Mouse (Mus musculus): ENCODE data around the gene Tvp23a. TPM values are rescaled to one million over a fixed set of nuclear protein-coding genes. Genes with fewer than 3 reads are reported as not detected.

Gene Tvp23a
- polyA plus RNA-seq, 1 experiment from 2014 or later, result 44.3 TPM

DNA sequence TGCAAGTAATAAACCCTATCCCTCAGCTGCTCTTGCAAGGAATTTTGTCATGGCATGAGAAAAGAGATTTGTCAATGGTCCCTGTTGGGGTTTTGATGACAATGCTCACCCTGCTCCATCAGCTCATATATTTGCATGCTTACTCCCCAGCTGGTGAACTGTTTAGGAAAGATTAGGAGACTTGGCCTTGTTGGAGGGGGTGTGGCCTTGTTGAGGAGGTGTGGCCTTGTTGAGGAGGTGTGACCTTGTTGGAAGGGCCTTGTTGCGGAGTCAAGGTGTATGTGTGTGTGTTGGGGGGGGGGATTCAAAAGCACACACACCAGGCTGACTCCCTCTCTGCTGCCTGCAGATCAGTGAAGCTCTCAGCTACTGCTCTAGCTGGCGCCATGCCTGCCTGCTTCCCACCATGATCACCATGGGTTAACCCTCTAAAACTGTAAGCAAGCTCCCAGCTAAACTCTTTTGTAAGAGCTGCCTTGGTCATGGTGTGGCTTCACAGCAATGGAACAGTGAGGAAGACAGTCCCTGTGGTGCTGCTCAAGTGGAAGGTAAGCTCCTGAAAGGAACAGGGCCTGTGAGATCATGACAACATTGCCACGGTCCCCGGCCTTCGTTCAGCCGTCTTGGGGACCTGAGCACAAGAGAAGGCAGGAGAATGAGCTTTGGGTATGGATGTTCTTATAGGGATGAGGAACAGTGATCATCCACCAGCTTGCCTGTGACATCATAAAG, 58.4 kb downstream of the Tvp23a start:
- Histone ChIP-seq H3K36me3 (replicated peaks; ENCODE audit: control insufficient read depth, insufficient read depth) (no peaks in the 10 kb centered on the region), H3K4me2 (replicated peaks) (no peak overlapping the region)

GRCm38 (mm10) chr16:10385261-10385660, 61.9 kb downstream of the Tvp23a start:
- H3K4me2 ChIP-seq (replicated peaks), result no peak overlapping the region
- H3K36me3 ChIP-seq (replicated peaks; ENCODE audit: control insufficient read depth, insufficient read depth), result no peaks in the 10 kb centered on the region
- ATAC-seq (ENCODE audit: low FRiP score), result no peak
- H3K27ac ChIP-seq, result no peak overlapping the region
- H3K9me3 ChIP-seq (ENCODE audit: control insufficient read depth, low read length), result no peaks in the 10 kb centered on the region
- no peaks in the 10 kb centered on the region; the same call in 1 of the 2 replicates for H3K27me3 ChIP-seq (ENCODE audit: control insufficient read depth, insufficient read depth, low read length)
- H3K9ac ChIP-seq, result no peak overlapping the region
- DNase-seq (ENCODE audit: low spot score), result no peak
- H3K4me3 ChIP-seq (replicated peaks; ENCODE audit: low read length), result no peak overlapping the region
- no peaks in the 10 kb centered on the region for H3K4me1 ChIP-seq (replicated peaks; ENCODE audit: control insufficient read depth, insufficient read depth, low read length)
- 81% methylated on average over 12 of the region's 12 CpGs for WGBS

More for the DNA sequence above, 58.4 kb downstream of the Tvp23a start:
- ATAC-seq (ENCODE audit: low FRiP score) (no peak), DNase-seq (ENCODE audit: low spot score) (no peak)
- no peak overlapping the region for H3K27ac ChIP-seq
- no peaks in the 10 kb centered on the region for H3K9me3 ChIP-seq (ENCODE audit: control insufficient read depth, low read length)
- 92% methylated on average over 6 of the region's 6 CpGs for WGBS
- no peaks in the 10 kb centered on the region; the same call in 1 of the 2 replicates for H3K27me3 ChIP-seq (ENCODE audit: control insufficient read depth, insufficient read depth, low read length)
- H3K4me1 ChIP-seq (replicated peaks; ENCODE audit: control insufficient read depth, insufficient read depth, low read length), result no peaks in the 10 kb centered on the region
- no peak overlapping the region for H3K4me3 ChIP-seq (replicated peaks; ENCODE audit: low read length)
- no peak overlapping the region for H3K9ac ChIP-seq

GRCm38 (mm10) chr16:10384544-10384943, 62.6 kb downstream of the Tvp23a start:
- no peak overlapping the region for H3K4me3 ChIP-seq (replicated peaks; ENCODE audit: low read length)
- 65% methylated on average over 3 of the region's 3 CpGs for WGBS
- no peak overlapping the region for H3K9ac ChIP-seq
- H3K4me1 ChIP-seq (replicated peaks; ENCODE audit: control insufficient read depth, insufficient read depth, low read length), result no peaks in the 10 kb centered on the region
- no peak overlapping the region for H3K4me2 ChIP-seq (replicated peaks)
- no peaks in the 10 kb centered on the region for H3K36me3 ChIP-seq (replicated peaks; ENCODE audit: control insufficient read depth, insufficient read depth)
- no peaks in the 10 kb centered on the region for H3K9me3 ChIP-seq (ENCODE audit: control insufficient read depth, low read length)
- H3K27me3 ChIP-seq (ENCODE audit: control insufficient read depth, insufficient read depth, low read length), result no peaks in the 10 kb centered on the region; the same call in 1 of the 2 replicates
- no peak for DNase-seq (ENCODE audit: low spot score)
- no peak for ATAC-seq (ENCODE audit: low FRiP score)
- no peak overlapping the region for H3K27ac ChIP-seq

DNA sequence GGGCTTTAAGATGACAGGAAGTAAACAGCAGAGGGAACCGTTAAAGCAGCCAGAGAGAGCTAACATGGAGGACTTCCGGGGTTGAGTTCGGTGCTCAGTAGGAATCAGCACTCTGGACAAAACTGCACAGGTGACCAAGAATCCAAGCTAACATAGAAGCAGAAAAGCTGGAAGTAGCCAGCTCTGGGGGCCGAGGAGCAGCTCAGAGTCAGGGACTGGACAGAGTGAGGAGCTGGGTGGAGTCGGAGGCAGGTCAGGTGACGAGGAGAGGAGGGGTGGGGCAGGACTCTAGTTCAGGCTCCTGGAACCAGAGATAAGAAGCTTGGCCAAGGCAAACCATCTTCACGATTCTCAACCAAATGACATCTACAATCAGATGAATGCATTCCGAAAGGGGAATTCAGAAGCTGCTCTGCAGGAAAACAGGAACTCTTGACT, 63.1 kb downstream of the Tvp23a start:
- Histone ChIP-seq H3K27me3 (ENCODE audit: control insufficient read depth, insufficient read depth, low read length) (no peaks in the 10 kb centered on the region; the same call in 1 of the 2 replicates), H3K9ac (no peak overlapping the region), H3K4me3 (replicated peaks; ENCODE audit: low read length) (no peak overlapping the region), H3K27ac (no peak overlapping the region), H3K36me3 (replicated peaks; ENCODE audit: control insufficient read depth, insufficient read depth) (no peaks in the 10 kb centered on the region), H3K4me1 (replicated peaks; ENCODE audit: control insufficient read depth, insufficient read depth, low read length) (no peaks in the 10 kb centered on the region), H3K4me2 (replicated peaks) (no peak overlapping the region), H3K9me3 (ENCODE audit: control insufficient read depth, low read length) (no peaks in the 10 kb centered on the region)
- ATAC-seq (ENCODE audit: low FRiP score), result no peak
- 45% methylated on average over 8 of the region's 8 CpGs for WGBS
- DNase-seq (ENCODE audit: low spot score), result no peak

DNA sequence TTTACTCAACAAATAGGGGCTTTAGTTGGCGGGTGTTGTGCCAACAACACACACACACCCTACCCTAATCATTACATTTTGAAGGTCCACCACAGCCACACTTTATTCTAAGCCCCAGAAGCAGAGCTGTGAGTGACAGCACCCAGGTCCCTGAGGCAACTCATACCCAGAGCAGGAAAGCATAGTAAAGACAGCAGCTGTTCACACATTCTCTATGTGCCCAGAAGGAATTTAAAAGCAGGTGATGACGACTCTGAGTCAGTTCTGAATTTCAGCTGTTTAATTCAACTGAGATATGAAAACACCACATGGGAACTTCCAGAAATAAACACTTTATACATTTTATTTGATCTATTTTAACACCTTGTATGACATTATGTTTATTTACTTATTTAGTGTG, 67.6 kb downstream of the Tvp23a start:
- Histone ChIP-seq H3K9me3 (ENCODE audit: control insufficient read depth, low read length) (no peaks in the 10 kb centered on the region), H3K27me3 (ENCODE audit: control insufficient read depth, insufficient read depth, low read length) (no peaks in the 10 kb centered on the region), H3K4me1 (replicated peaks; ENCODE audit: control insufficient read depth, insufficient read depth, low read length) (peaks cover 6% of the 10 kb centered on the region; the same call in 1 of the 2 replicates), H3K4me3 (replicated peaks; ENCODE audit: low read length) (no peak overlapping the region), H3K36me3 (replicated peaks; ENCODE audit: control insufficient read depth, insufficient read depth) (no peaks in the 10 kb centered on the region), H3K9ac (no peak overlapping the region), H3K4me2 (replicated peaks) (no peak overlapping the region), H3K27ac (no peak overlapping the region)
- DNase-seq (ENCODE audit: low spot score), result no peak
- no peak for ATAC-seq (ENCODE audit: low FRiP score)
- WGBS, result 80% methylated on average over 2 of the region's 2 CpGs

DNA sequence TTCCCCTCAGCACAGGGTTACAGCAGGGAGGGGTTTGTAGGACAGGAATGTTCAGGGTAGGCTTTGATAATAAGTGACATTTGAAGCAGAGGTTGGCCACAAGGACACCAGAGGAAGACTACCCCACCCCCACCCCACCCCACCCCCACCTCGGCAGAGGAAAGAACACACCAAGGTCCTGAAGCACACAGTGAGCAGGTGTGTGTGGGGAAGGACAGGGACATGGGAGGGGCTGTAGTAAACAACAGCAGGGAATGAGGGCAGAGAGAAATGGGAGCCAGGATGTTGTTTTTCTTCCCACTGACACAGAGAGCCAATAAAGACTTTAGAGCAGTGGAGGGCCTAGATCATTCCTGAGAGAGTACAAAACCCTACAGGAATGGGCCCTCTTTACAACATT, 69.9 kb downstream of the Tvp23a start:
- Histone ChIP-seq H3K9ac (no peak overlapping the region), H3K4me3 (replicated peaks; ENCODE audit: low read length) (no peak overlapping the region), H3K9me3 (ENCODE audit: control insufficient read depth, low read length) (no peaks in the 10 kb centered on the region), H3K4me1 (replicated peaks; ENCODE audit: control insufficient read depth, insufficient read depth, low read length) (peaks cover 10% of the 10 kb centered on the region; the same call in 1 of the 2 replicates), H3K27me3 (ENCODE audit: control insufficient read depth, insufficient read depth, low read length) (no peaks in the 10 kb centered on the region), H3K36me3 (replicated peaks; ENCODE audit: control insufficient read depth, insufficient read depth) (no peaks in the 10 kb centered on the region), H3K4me2 (replicated peaks) (no peak overlapping the region), H3K27ac (no peak overlapping the region)
- DNase-seq (ENCODE audit: low spot score) (no peak), ATAC-seq (ENCODE audit: low FRiP score) (no peak)
- 67% methylated on average over 1 of the region's 1 CpGs for WGBS

DNA sequence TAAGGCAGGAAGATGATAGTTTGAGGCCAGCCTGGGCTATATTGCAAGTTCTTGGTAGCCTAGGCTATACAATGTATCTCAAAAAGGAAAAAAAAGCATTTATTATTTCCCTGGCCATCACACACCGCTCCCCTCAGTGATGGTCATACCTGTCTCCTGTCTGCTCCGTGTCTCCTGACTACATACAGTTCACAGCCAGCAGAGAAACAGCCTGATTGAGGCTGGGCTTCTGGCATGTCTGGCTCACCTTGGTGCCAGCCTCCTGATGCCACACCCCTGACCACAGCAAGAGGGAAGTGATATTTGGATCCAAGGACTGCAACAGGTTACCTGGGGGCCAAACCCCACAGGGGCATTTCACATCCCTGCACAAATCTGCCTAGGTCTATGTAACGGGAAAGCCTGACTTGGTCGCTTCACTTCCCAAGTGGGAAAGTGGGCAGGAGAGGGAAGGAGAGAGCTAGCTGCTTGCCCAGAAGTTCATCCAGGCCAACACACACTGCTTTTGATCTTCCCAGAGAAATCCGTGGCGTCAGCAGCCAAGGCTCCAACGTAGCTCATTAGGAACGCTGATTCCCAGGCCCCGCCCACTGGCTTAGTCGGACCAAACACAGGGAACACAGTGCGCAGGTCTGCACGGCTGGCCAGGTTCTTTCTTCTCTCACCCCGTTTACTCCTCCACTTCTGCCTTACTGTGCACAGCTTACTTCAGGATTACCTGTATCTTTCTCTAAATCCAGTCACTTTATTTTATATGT, 72.7 kb downstream of the Tvp23a start:
- Histone ChIP-seq H3K4me2 (replicated peaks) (peak overlapping the region; percentile 45), H3K36me3 (replicated peaks; ENCODE audit: control insufficient read depth, insufficient read depth) (no peaks in the 10 kb centered on the region), H3K4me1 (replicated peaks; ENCODE audit: control insufficient read depth, insufficient read depth, low read length) (peaks cover 12% of the 10 kb centered on the region; the same call in 1 of the 2 replicates), H3K27me3 (ENCODE audit: control insufficient read depth, insufficient read depth, low read length) (no peaks in the 10 kb centered on the region), H3K9me3 (ENCODE audit: control insufficient read depth, low read length) (no peaks in the 10 kb centered on the region), H3K9ac (peak overlapping the region; percentile 28; the same call in 1 of the 2 replicates), H3K4me3 (replicated peaks; ENCODE audit: low read length) (peak overlapping the region; percentile 5; the same call in 1 of the 2 replicates), H3K27ac (no peak overlapping the region)
- WGBS, result 23% methylated on average over 13 of the region's 13 CpGs
- DNase-seq (ENCODE audit: low spot score), result peak; percentile 74
- ATAC-seq (ENCODE audit: low FRiP score), result peak; percentile 85

DNA sequence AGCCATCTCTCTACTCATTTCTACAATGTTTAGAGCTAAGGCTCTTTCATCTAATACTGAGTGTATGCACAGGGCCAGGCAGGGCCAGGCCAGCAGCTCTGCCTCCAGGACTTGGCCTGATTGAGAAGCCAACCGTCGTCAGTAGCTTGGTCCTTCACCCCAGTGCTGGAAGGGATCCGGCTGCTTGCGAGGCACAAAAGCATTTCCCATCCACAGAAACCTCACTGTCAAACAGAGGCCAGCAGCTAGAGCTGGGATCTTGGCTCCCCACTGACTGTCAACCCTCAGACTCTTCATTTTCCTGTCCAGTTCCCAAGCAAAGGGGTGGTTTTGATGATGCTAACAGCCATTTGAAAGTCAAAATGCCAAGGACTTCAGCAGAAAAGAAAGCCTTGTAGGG, 74.8 kb downstream of the Tvp23a start:
- no peak overlapping the region for H3K27ac ChIP-seq
- H3K36me3 ChIP-seq (replicated peaks; ENCODE audit: control insufficient read depth, insufficient read depth), result no peaks in the 10 kb centered on the region
- ATAC-seq (ENCODE audit: low FRiP score) (no peak), DNase-seq (ENCODE audit: low spot score) (no peak)
- no peak overlapping the region for H3K9ac ChIP-seq
- H3K9me3 ChIP-seq (ENCODE audit: control insufficient read depth, low read length), result no peaks in the 10 kb centered on the region
- whole genome bisulfite sequencing, result 74% methylated on average over 4 of the region's 4 CpGs
- H3K27me3 ChIP-seq (ENCODE audit: control insufficient read depth, insufficient read depth, low read length), result no peaks in the 10 kb centered on the region
- H3K4me3 ChIP-seq (replicated peaks; ENCODE audit: low read length), result no peak overlapping the region
- peaks cover 16% of the 10 kb centered on the region; the same call in 1 of the 2 replicates for H3K4me1 ChIP-seq (replicated peaks; ENCODE audit: control insufficient read depth, insufficient read depth, low read length)
- H3K4me2 ChIP-seq (replicated peaks), result no peak overlapping the region

Data from hindbrain, embryonic 14.5 days (tissue).